Mouse (Mus musculus) lung, embryonic 16.5 days (tissue): Measurements from ENCODE around the gene Sept5. TPM values are rescaled to one million over a fixed set of nuclear protein-coding genes. Genes with fewer than 3 reads are reported as not detected.

ENCODE experiments used
- ATAC-seq: fragments of 200-750 bp; cut with Nextera tagmentation; 2 replicates; pipeline ENCODE4 v1.8.0; 2017; ENCODE audit warnings: low read depth, mild to moderate bottlenecking, moderate library complexity
- H3K27ac ChIP-seq: fragments of 300-500 bp; sonication (generic); 2 replicates; pipeline ENCODE4 v1.5.1; 2014; ENCODE audit warnings: mild to moderate bottlenecking, control low read depth, low read length
- H3K27me3 ChIP-seq: fragments of 300-500 bp; sonication (generic); 2 replicates; pipeline ENCODE4 v1.6.1; 2014; ENCODE audit warnings: low read depth, low read length, mixed read lengths; ENCODE audit not compliant: control insufficient read depth, insufficient read depth
- H3K36me3 ChIP-seq: fragments of 300-500 bp; sonication (generic); 2 replicates; pipeline ENCODE4 v1.6.1; 2014; ENCODE audit warnings: low read length; ENCODE audit not compliant: control insufficient read depth, insufficient read depth
- H3K4me1 ChIP-seq: fragments of 300-500 bp; sonication (generic); replicated peaks from 2 replicates; pipeline ENCODE4 v1.6.1; 2014; ENCODE audit warnings: low read length, mixed read lengths; ENCODE audit not compliant: control insufficient read depth, insufficient read depth
- H3K4me2 ChIP-seq: fragments of 300-500 bp; sonication (generic); 2 replicates; pipeline ENCODE4 v1.6.1; 2014; ENCODE audit warnings: low read depth, low read length, control low read depth
- H3K4me3 ChIP-seq: fragments of 300-500 bp; sonication (generic); 2 replicates; pipeline ENCODE4 v1.5.1; 2014; ENCODE audit warnings: mild to moderate bottlenecking, low read length, control low read depth
- H3K9ac ChIP-seq: fragments of 300-500 bp; sonication (generic); 2 replicates; pipeline ENCODE4 v1.6.1; 2014; ENCODE audit warnings: low read length, control low read depth
- H3K9me3 ChIP-seq: fragments of 300-500 bp; sonication (generic); 2 replicates; pipeline ENCODE4 v1.6.1; 2016; ENCODE audit warnings: low read length; ENCODE audit not compliant: control insufficient read depth
- WGBS: fragments of 180-500 bp; shearing (Covaris S2); extraction: QIAGEN DNeasy Blood & Tissue Kit; methylation state at CpG from one replicate; pipeline ENCODE4 v1.1.7; 2014; 5-methylcytosine and 5-hydroxymethylcytosine counted together
- polyA plus RNA-seq: library from polyadenylated mRNA; unstranded; fragments of >200 nt; fragmentation: Nextera tagmentation; extraction: Ambion mirVana; gene quantifications from 2 replicates; pipeline ENCODE4 v1.2.1, GENCODE M21; 2015

Gene Sept5
- polyA plus RNA-seq: 21.1 and 22.2 TPM in 2 replicates

- Histone ChIP-seq H3K27ac (no peak within 1 kb of the TSS), H3K9me3 (no peaks in the 10 kb centered on the region), H3K9ac (peak within 1 kb of the TSS; percentile 83), H3K4me3 (peak within 1 kb of the TSS; percentile 78), H3K36me3 (no peaks in the 10 kb centered on the region), H3K27me3 (peaks cover 16% of the 10 kb centered on the region), H3K4me1 (peaks cover 19% of the 10 kb centered on the region), H3K4me2 (peak within 1 kb of the TSS; percentile 84)
- under 1% methylated on average over 55 of the region's 93 CpGs for WGBS
- peak; percentile 63 for ATAC-seq
Measured at GRCm38 (mm10) chr16:18629390-18630231, at the start of gene Sept5. TSS of gene Sept5 (minus strand) at chr16:18629954.

DNA sequence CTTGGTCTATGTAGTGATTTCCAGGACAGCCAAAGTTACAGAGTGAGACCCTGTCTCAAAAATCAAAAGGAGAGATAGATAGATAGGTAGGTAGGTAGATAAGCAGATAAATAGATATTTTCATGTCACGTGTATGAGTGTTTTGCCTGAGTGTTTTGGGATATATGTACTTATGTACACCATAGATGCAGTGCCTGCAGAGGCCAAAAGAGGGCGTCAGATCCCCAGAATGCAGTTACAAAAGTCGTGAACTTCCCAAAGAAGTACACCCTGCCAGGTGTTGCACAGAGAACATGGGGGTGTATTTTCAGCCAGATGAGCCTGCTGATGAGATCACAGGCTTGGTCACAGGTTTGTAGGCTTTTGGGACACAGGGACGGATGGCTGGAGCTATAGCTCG lies 49.4 kb upstream of the Sept5 start:
- Histone ChIP-seq H3K36me3 (no peaks in the 10 kb centered on the region), H3K9ac (no peak overlapping the region), H3K4me3 (no peak overlapping the region), H3K4me2 (no peak overlapping the region), H3K9me3 (no peaks in the 10 kb centered on the region), H3K4me1 (no peaks in the 10 kb centered on the region), H3K27me3 (no peaks in the 10 kb centered on the region), H3K27ac (no peak overlapping the region)
- 49% methylated on average over 5 of the region's 5 CpGs for WGBS
- no peak for ATAC-seq

DNA sequence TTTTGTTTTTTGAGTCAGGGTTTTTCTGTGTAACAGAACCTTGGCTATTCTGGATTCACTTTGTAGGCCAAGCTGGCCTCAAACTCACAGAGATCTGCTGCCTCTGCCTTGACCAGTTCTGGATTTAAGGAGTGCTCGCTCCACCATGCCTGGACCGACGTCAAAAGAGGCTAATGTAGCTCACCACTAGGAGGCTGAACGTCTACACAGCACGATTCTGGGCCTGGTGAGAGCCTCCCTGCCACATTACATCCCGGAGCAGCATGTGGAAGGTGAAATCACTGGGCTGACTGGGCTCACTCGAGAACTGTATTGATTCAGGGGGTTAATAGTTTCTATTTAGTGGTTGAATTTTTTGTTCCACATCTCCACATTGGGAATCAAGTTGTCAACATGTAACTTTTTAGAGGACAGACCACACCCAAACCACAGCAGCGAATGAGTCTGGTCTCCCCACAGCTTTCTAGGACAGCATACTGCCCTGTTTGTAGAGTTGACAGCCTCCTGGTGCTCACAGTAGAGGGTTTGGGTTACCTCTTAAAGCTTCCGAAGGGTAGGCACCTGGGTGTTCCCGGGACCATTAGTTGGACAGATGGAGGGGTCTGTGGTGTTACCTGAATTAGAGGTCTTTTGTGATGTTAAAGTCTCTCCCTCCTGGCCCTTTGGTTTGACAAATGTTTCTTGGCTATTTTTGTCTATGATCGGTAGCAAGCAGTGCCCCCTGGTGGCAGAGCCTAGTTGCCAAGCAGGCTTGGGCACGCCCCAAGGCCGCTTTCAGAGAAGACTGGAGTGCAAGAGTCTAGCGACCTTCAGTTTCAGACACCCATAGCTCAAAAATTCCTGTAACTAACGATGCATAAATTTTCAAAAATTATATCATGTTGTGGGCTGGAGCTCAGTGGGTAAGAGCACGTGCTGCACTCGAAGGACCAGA lies 48.3 kb upstream of the Sept5 start:
- Histone ChIP-seq H3K9me3 (no peaks in the 10 kb centered on the region), H3K36me3 (no peaks in the 10 kb centered on the region), H3K4me2 (no peak overlapping the region), H3K27me3 (no peaks in the 10 kb centered on the region), H3K27ac (no peak overlapping the region), H3K4me3 (no peak overlapping the region), H3K4me1 (no peaks in the 10 kb centered on the region), H3K9ac (no peak overlapping the region)
- ATAC-seq: no peak
- WGBS: 30% methylated on average over 17 of the region's 17 CpGs

- Histone ChIP-seq H3K4me1 (no peaks in the 10 kb centered on the region), H3K4me3 (no peak overlapping the region), H3K27me3 (no peaks in the 10 kb centered on the region), H3K9me3 (no peaks in the 10 kb centered on the region), H3K4me2 (no peak overlapping the region), H3K36me3 (no peaks in the 10 kb centered on the region), H3K9ac (no peak overlapping the region), H3K27ac (no peak overlapping the region)
- WGBS: 66% methylated on average over 3 of the region's 3 CpGs
- no peak for ATAC-seq
Measured at GRCm38 (mm10) chr16:18673005-18673404, 43.3 kb upstream of the Sept5 start.

DNA sequence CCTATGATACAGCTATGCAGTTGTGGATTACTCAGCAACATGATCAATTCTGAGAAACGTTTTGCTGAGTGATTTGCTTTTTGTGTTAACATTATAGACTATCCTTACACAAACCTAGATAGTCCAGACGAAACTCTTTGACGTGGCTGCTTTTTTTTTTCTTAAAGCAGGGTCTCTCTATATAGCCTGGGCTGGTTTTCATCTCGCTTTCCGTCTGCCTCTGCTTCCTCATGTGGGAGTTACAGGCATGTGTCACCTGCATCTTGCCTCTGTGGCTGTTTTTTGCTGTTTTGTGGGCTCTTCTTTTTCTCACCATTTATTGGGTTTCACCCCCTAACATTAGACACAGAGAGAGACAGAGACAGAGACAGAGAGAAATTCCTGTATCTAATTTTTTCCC lies 42.3 kb upstream of the Sept5 start:
- H3K27ac ChIP-seq: no peak overlapping the region
- no peak overlapping the region for H3K9ac ChIP-seq
- no peaks in the 10 kb centered on the region for H3K27me3 ChIP-seq
- no peak overlapping the region for H3K4me2 ChIP-seq
- WGBS: 50% methylated on average over 5 of the region's 5 CpGs
- no peak for ATAC-seq
- H3K36me3 ChIP-seq: no peaks in the 10 kb centered on the region
- no peaks in the 10 kb centered on the region for H3K4me1 ChIP-seq
- H3K4me3 ChIP-seq: no peak overlapping the region
- H3K9me3 ChIP-seq: no peaks in the 10 kb centered on the region

- WGBS: 61% methylated on average over 6 of the region's 6 CpGs
- ATAC-seq: no peak
- no peaks in the 10 kb centered on the region for H3K36me3 ChIP-seq
- no peak overlapping the region for H3K27ac ChIP-seq
- H3K4me3 ChIP-seq: no peak overlapping the region
- H3K4me2 ChIP-seq: no peak overlapping the region
- H3K9me3 ChIP-seq: no peaks in the 10 kb centered on the region
- H3K27me3 ChIP-seq: no peaks in the 10 kb centered on the region
- H3K9ac ChIP-seq: no peak overlapping the region
- H3K4me1 ChIP-seq: no peaks in the 10 kb centered on the region
Measured at GRCm38 (mm10) chr16:18669914-18670313, 40.2 kb upstream of the Sept5 start.

DNA sequence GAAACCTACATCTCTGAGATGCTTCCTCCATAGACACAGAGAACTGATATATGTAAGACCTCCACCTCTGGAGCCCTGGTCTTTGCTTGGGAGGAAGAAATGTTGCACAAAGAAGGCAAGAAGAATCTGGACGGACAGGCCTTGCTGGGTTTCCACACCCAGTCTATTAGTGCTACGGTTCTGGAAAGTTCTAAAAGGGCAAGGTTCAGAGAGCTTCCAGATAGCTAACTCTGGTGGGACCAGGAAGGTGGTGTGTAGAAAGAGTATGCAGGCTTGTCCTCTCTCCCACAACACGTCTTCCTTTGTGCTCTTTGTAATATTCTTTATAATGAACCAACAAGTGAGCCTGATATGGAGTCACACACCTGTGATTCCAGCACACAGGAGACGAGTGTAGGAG lies 28.8 kb upstream of the Sept5 start:
- H3K27me3 ChIP-seq: no peaks in the 10 kb centered on the region
- 61% methylated on average over 4 of the region's 4 CpGs for WGBS
- H3K4me2 ChIP-seq: no peak overlapping the region

DNA sequence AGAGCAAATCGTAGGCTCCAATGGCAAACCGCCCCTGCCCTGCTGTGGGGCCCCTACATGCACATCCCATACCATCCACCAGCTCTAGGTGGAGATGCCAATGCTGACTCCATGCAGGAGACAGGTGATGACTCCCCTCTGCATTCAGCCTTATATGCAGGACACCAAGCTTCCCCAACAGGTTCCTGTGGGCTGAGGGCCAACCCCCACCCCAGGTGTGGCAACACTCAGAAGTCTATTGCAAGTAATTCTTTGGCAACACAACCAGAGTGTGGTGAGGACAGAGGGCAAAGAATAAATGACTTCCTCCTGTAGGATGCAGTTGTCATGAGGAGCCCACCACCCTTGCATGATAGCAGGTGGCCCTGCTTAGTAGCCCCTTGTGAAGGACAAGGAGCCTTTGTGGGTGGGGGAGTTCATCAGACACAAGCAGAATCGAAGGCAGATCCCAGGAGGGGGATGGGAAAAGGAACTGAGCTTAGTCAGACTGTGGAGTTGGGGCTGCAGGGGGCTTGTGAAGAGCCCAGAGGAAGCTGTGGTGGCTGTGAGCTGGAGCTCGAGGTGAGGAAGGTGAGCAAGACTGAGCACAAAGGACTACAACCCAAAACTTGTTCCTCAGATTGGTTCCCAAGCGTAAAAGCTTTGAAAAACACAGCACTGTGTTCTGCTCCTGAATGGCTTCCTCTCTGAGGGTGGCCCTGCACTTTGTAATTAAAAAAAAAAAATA lies 25.8 kb upstream of the Sept5 start:
- ATAC-seq: no peak
- no peak overlapping the region for H3K9ac ChIP-seq
- H3K27ac ChIP-seq: no peak overlapping the region
- H3K4me1 ChIP-seq: no peaks in the 10 kb centered on the region
- WGBS: 67% methylated on average over 5 of the region's 5 CpGs
- H3K27me3 ChIP-seq: no peaks in the 10 kb centered on the region
- no peaks in the 10 kb centered on the region for H3K9me3 ChIP-seq
- H3K4me3 ChIP-seq: no peak overlapping the region
- H3K36me3 ChIP-seq: no peaks in the 10 kb centered on the region
- no peak overlapping the region for H3K4me2 ChIP-seq

More for the DNA sequence above, 28.8 kb upstream of the Sept5 start:
- H3K9ac ChIP-seq: no peak overlapping the region
- H3K9me3 ChIP-seq: no peaks in the 10 kb centered on the region
- H3K27ac ChIP-seq: no peak overlapping the region
- no peak overlapping the region for H3K4me3 ChIP-seq
- no peaks in the 10 kb centered on the region for H3K4me1 ChIP-seq
- H3K36me3 ChIP-seq: no peaks in the 10 kb centered on the region
- no peak for ATAC-seq
